Mouse (Mus musculus): ENCODE results near the gene Gga1.

Gene Gga1

GRCm38 (mm10) chr15:78876991-78877809 lies at the start of gene Gga1:
Gga1 (plus strand) TSS chr15:78877190.
- peak; percentile 94 for DNase-seq (ENCODE audit: low spot score)

- DNase-seq (ENCODE audit: low spot score): no peak
These were observed 48.7 kb upstream of the Gga1 start for GRCm38 (mm10) chr15:78828315-78828714.

GRCm38 (mm10) chr15:78829636-78830035 lies 47.4 kb upstream of the Gga1 start:
- DNase-seq (ENCODE audit: low spot score): no peak

- DNase-seq (ENCODE audit: low spot score): peak; percentile 91
These were observed 46.0 kb upstream of the Gga1 start for GRCm38 (mm10) chr15:78830742-78831719.

- DNase-seq (ENCODE audit: low spot score): peak; percentile 93
These were observed 45.0 kb upstream of the Gga1 start for GRCm38 (mm10) chr15:78831720-78832657.

- no peak for DNase-seq (ENCODE audit: low spot score)
These were observed 44.3 kb upstream of the Gga1 start for GRCm38 (mm10) chr15:78832701-78833123.

GRCm38 (mm10) chr15:78833582-78833981 lies 43.4 kb upstream of the Gga1 start:
- DNase-seq (ENCODE audit: low spot score): no peak

- DNase-seq (ENCODE audit: low spot score): peak; percentile 75
These were observed 42.6 kb upstream of the Gga1 start for GRCm38 (mm10) chr15:78834233-78835005.

- no peak for DNase-seq (ENCODE audit: low spot score)
These were observed 41.5 kb upstream of the Gga1 start for GRCm38 (mm10) chr15:78835200-78836085.

- DNase-seq (ENCODE audit: low spot score): peak; percentile 70
These were observed 40.8 kb upstream of the Gga1 start for GRCm38 (mm10) chr15:78836086-78836621.

- no peak for DNase-seq (ENCODE audit: low spot score)
These were observed 37.2 kb upstream of the Gga1 start for GRCm38 (mm10) chr15:78839744-78840143.

GRCm38 (mm10) chr15:78840241-78840640 lies 36.7 kb upstream of the Gga1 start:
- DNase-seq (ENCODE audit: low spot score): peak; percentile 87

GRCm38 (mm10) chr15:78840751-78841150 lies 36.2 kb upstream of the Gga1 start:
- DNase-seq (ENCODE audit: low spot score): no peak

GRCm38 (mm10) chr15:78841161-78841790 lies 35.7 kb upstream of the Gga1 start:
- DNase-seq (ENCODE audit: low spot score): no peak

GRCm38 (mm10) chr15:78842371-78843163 lies 34.4 kb upstream of the Gga1 start, which contains the start of gene Cdc42ep1:
Cdc42ep1 (plus strand) TSS chr15:78842624.
- peak; percentile 77 for DNase-seq (ENCODE audit: low spot score)

GRCm38 (mm10) chr15:78843581-78844469 lies 33.2 kb upstream of the Gga1 start:
- DNase-seq (ENCODE audit: low spot score): no peak

GRCm38 (mm10) chr15:78844791-78845190 lies 32.2 kb upstream of the Gga1 start:
- DNase-seq (ENCODE audit: low spot score): peak; percentile 74

Measured in yolk sac, embryonic 10.5 days (tissue).